Mouse (Mus musculus): Measurements from ENCODE around the gene Mrps23. TPM values are rescaled to one million over a fixed set of nuclear protein-coding genes. Genes with fewer than 3 reads are reported as not detected.
A peak's percentile ranks its signal among the peaks of the same experiment; 100 is the strongest.
"Not testable (repeated sequence)": the region's sequence is repeated elsewhere in the genome, so short reads cannot be mapped to it uniquely, and the experiment has no call there.

The Mrps23 gene
- polyA plus RNA-seq, 1 experiment from 2014 or later, result 55.4 TPM

DNA sequence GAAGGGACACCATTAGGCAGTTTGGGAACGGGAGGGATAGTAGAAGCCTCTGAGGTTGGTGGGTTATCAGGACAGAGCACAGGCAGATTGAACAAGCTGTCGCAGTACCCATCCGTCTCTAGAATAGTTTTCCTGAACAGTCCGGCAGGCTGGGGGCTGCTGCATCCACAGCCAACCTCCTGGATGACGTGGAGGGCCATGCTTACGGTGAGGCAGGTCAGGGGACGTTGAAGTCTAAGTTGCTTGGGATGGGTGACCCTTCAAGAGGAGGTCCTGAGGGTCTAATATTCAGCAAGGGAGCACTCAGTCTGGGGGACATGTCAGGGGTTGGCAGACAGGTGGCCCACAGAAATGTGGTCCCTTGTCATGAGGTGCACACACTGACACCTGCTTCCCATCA is 15.6 kb upstream of the Mrps23 start:
- peaks cover 8% of the 10 kb centered on the region for H3K4me1 ChIP-seq (replicated peaks; ENCODE audit: control insufficient read depth, insufficient read depth)
- TF ChIP-seq EP300 (optimal IDR thresholded peaks at IDR 0.05), result no peak
- TF ChIP-seq CTCF (IDR thresholded peaks at IDR 0.05; ENCODE audit: low read depth), result no peak
- H3K27me3 ChIP-seq (ENCODE audit: control insufficient read depth, insufficient read depth, low read length), result no peaks in the 10 kb centered on the region
- no peak overlapping the region for H3K4me3 ChIP-seq (ENCODE audit: low read depth, low read length)
- no peak overlapping the region for H3K4me2 ChIP-seq (replicated peaks; ENCODE audit: low read depth)
- DNase-seq (ENCODE audit: low spot score) (no peak), ATAC-seq (ENCODE audit: low FRiP score, low TSS enrichment) (no peak)
- no peaks in the 10 kb centered on the region for H3K36me3 ChIP-seq (ENCODE audit: control insufficient read depth, insufficient read depth, low read length)
- H3K27ac ChIP-seq (replicated peaks), result no peak overlapping the region
- no peak overlapping the region for H3K9ac ChIP-seq (ENCODE audit: low read length)
- WGBS, result 94% methylated on average over 7 of the region's 7 CpGs
- H3K9me3 ChIP-seq (ENCODE audit: control insufficient read depth, low read length), result no peaks in the 10 kb centered on the region

DNA sequence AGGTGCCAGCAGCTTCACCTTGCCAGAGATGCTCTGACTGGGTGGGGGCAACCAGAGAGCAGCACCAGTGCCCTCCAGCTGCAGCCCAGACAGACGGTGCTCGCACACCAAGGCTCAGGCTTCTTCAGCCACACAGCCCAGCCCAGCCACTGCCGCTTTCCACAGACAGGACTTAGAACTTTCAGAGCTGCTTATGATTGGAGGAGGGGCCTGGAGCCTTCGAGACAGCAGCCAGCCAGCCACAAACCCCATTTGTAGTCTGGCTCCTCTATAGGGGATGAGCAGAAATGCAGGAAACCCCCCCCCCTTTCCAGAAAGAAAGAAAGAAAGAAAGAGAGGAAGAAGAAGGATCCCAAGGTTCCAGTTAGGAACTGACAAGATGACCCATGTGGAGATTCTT is 11.6 kb upstream of the Mrps23 start:
- ATAC-seq (ENCODE audit: low FRiP score, low TSS enrichment) (no peak; the same call in 1 of the 2 replicates), DNase-seq (ENCODE audit: low spot score) (no peak)
- TF ChIP-seq CTCF (IDR thresholded peaks at IDR 0.05; ENCODE audit: low read depth) (peak; percentile 51), EP300 (optimal IDR thresholded peaks at IDR 0.05) (no peak)
- H3K4me2 ChIP-seq (replicated peaks; ENCODE audit: low read depth), result no peak overlapping the region
- H3K4me1 ChIP-seq (replicated peaks; ENCODE audit: control insufficient read depth, insufficient read depth), result no peaks in the 10 kb centered on the region
- no peak overlapping the region for H3K27ac ChIP-seq (replicated peaks)
- H3K4me3 ChIP-seq (ENCODE audit: low read depth, low read length), result no peak overlapping the region
- no peaks in the 10 kb centered on the region for H3K9me3 ChIP-seq (ENCODE audit: control insufficient read depth, low read length)
- no peaks in the 10 kb centered on the region for H3K36me3 ChIP-seq (ENCODE audit: control insufficient read depth, insufficient read depth, low read length)
- H3K9ac ChIP-seq (ENCODE audit: low read length), result no peak overlapping the region
- WGBS, result 30% methylated on average over 4 of the region's 4 CpGs
- no peaks in the 10 kb centered on the region for H3K27me3 ChIP-seq (ENCODE audit: control insufficient read depth, insufficient read depth, low read length)

DNA sequence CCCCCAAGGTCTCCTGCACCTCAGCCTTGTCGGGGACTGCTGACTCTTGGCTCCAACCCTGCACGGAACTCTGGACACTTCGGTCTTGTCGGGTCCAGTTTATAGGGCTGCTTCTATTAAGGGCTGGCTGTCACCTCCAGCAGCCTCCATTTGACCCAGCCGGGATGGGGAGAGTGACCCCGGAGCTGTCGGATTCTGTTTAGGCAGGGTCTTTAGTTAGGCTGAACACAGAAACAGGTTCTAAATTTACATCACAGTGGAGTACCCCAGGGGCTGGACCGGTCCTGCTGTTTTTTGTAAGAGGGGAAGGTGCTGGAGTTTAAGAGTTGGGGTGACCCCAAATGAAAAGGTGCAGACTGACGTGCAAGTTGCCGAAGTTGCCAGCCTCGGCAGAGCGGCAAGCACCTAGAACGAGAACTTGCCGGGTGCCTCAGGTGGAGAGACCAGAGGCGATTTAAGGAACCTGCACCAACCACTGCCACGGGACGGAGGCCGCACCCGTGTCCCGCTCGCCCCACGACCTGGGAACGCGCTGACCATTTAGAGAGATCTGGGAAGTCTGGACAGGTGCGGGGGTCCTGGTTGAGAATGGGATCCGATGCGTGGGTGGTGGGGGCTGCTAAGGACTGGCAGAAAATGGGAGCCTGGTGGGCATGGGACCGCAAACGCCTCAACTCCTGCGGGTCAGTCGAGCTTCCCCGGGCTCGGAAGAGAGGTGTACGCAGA is 10.9 kb upstream of the Mrps23 start:
- 25% methylated on average over 34 of the region's 34 CpGs for WGBS
- TF ChIP-seq EP300 (optimal IDR thresholded peaks at IDR 0.05) (no peak), CTCF (IDR thresholded peaks at IDR 0.05; ENCODE audit: low read depth) (no peak)
- Histone ChIP-seq H3K9ac (ENCODE audit: low read length) (peak overlapping the region; percentile 35; the same call in 1 of the 2 replicates), H3K27me3 (ENCODE audit: control insufficient read depth, insufficient read depth, low read length) (no peaks in the 10 kb centered on the region), H3K4me3 (ENCODE audit: low read depth, low read length) (peak overlapping the region; percentile 10; the same call in 1 of the 2 replicates), H3K4me1 (replicated peaks; ENCODE audit: control insufficient read depth, insufficient read depth) (0 out of 2 replicates have a peak, but pooled peaks cover 2% of the 10 kb centered on the region), H3K36me3 (ENCODE audit: control insufficient read depth, insufficient read depth, low read length) (no peaks in the 10 kb centered on the region), H3K9me3 (ENCODE audit: control insufficient read depth, low read length) (no peaks in the 10 kb centered on the region), H3K4me2 (replicated peaks; ENCODE audit: low read depth) (peak overlapping the region; percentile 39), H3K27ac (replicated peaks) (no peak overlapping the region)
- DNase-seq (ENCODE audit: low spot score), result no peak
- ATAC-seq (ENCODE audit: low FRiP score, low TSS enrichment), result no peak

DNA sequence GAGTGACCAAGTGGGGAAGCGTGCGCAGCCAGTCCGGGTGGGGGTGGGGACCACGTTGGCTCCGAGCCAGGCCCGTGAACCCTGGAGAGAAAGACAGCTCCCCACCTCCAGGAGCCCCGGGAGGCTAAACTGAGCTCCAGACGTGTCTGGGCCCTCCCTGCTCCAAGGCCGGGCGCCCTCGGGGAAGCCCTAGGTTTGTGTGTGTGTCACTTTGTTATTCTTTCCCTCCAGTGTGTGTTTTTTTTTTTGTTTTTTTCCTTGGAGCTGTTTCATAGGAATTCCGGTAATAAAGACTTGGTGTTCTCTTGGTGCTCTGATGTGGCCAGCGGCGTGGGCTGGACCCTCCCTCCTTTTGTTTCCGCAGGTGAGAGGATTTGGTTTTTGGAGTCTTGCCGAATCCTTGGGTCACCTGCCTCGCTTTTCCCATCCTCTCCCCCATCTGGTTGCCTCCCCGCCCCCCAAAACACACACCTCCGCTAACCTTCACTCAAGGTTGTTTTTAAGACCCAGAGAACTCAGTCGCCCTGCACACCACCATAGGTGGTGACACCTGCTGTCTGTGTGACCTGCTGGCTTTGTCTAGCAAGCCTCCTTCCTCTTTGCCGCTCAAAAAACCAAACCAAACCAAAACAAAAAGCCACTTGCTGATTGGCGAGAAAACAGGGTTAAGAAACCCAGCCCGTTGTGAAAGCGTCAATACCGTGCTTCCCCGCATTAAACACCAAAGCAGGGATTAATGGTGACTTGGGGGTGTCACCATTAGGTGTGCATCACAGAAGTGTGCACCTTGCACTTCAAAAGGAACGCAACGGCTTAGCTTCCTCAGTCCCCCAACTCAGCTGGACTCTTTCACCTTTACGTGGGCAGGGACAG is 10.1 kb upstream of the Mrps23 start:
- WGBS, result 31% methylated on average over 29 of the region's 29 CpGs
- H3K4me2 ChIP-seq (replicated peaks; ENCODE audit: low read depth), result peak overlapping the region; percentile 39
- peak; percentile 64 for DNase-seq (ENCODE audit: low spot score)
- TF ChIP-seq EP300 (optimal IDR thresholded peaks at IDR 0.05) (no peak), CTCF (IDR thresholded peaks at IDR 0.05; ENCODE audit: low read depth) (0 out of 2 replicates have a peak, but pooled peaks have one; percentile 1)
- ATAC-seq (ENCODE audit: low FRiP score, low TSS enrichment), result 0 out of 2 replicates have a peak, but pooled peaks have one; percentile 20
- 0 out of 2 replicates have a peak, but pooled peaks cover 2% of the 10 kb centered on the region for H3K4me1 ChIP-seq (replicated peaks; ENCODE audit: control insufficient read depth, insufficient read depth)
- peak overlapping the region; percentile 35; the same call in 1 of the 2 replicates for H3K9ac ChIP-seq (ENCODE audit: low read length)
- H3K4me3 ChIP-seq (ENCODE audit: low read depth, low read length), result peak overlapping the region; percentile 10; the same call in 1 of the 2 replicates
- no peaks in the 10 kb centered on the region for H3K9me3 ChIP-seq (ENCODE audit: control insufficient read depth, low read length)
- no peak overlapping the region for H3K27ac ChIP-seq (replicated peaks)
- no peaks in the 10 kb centered on the region for H3K27me3 ChIP-seq (ENCODE audit: control insufficient read depth, insufficient read depth, low read length)
- no peaks in the 10 kb centered on the region for H3K36me3 ChIP-seq (ENCODE audit: control insufficient read depth, insufficient read depth, low read length)

DNA sequence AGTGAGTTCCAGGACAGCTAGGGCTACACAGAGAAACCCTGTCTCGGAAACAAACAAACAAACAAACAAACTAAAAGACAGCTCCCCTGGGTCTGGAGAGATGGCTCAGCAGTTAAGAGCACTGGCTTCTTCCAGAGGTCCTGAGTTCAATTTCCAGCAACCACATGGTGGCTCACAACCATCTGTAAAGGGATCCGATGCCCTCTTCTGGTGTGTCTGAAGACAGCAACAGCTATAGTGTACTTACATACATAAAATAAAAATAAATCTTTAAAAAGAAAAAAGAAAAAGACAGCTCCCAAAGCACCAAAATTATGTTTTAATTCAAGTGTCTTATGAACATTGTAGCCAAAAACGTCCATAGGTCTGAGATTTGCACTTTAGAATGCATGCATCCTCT is 8.5 kb upstream of the Mrps23 start:
- not testable (repeated sequence) for H3K27me3 ChIP-seq (ENCODE audit: control insufficient read depth, insufficient read depth, low read length); H3K9me3 ChIP-seq (ENCODE audit: control insufficient read depth, low read length); H3K27ac ChIP-seq (replicated peaks); ATAC-seq (ENCODE audit: low FRiP score, low TSS enrichment); H3K36me3 ChIP-seq (ENCODE audit: control insufficient read depth, insufficient read depth, low read length); DNase-seq (ENCODE audit: low spot score); H3K4me2 ChIP-seq (replicated peaks; ENCODE audit: low read depth); H3K4me1 ChIP-seq (replicated peaks; ENCODE audit: control insufficient read depth, insufficient read depth); H3K9ac ChIP-seq (ENCODE audit: low read length); H3K4me3 ChIP-seq (ENCODE audit: low read depth, low read length)
- peak; percentile 32 for TF ChIP-seq CTCF (IDR thresholded peaks at IDR 0.05; ENCODE audit: low read depth)
- WGBS, result 83% methylated on average over 3 of the region's 3 CpGs

Measured in stomach, postnatal 0 days (tissue).